Mouse (Mus musculus) forebrain, postnatal 0 days (tissue): Measurements from ENCODE around the gene Frmd4a. TPM values are rescaled to one million over a fixed set of nuclear protein-coding genes. Genes with fewer than 3 reads are reported as not detected.

Experiments used
- ATAC-seq: fragments of 200-750 bp; cut with Nextera tagmentation; 2 replicates; pipeline ENCODE4 v1.8.0; 2017; ENCODE audit warnings: mild to moderate bottlenecking, moderate library complexity
- DNase-seq: peaks from one replicate; pipeline ENCODE4 v3.0.0-alpha.2; 2015
- H3K27ac ChIP-seq: fragments of 300-500 bp; sonication (generic); 2 replicates; pipeline ENCODE4 v1.5.1; 2014; ENCODE audit warnings: low read depth, mild to moderate bottlenecking, antibody characterized with exemption, low read length, moderate library complexity, mixed read lengths
- H3K27me3 ChIP-seq: fragments of 300-500 bp; sonication (generic); 2 replicates; pipeline ENCODE4 v1.6.1; 2014; ENCODE audit warnings: mild to moderate bottlenecking, low read length, mixed read lengths; ENCODE audit not compliant: insufficient read depth
- H3K36me3 ChIP-seq: fragments of 300-500 bp; sonication (generic); 2 replicates; pipeline ENCODE4 v1.6.1; 2014; ENCODE audit warnings: mild to moderate bottlenecking, moderate library complexity; ENCODE audit not compliant: insufficient read depth
- H3K4me1 ChIP-seq: fragments of 300-500 bp; sonication (generic); 2 replicates; pipeline ENCODE4 v1.6.1; 2014; ENCODE audit warnings: antibody characterized with exemption; ENCODE audit not compliant: insufficient read depth
- H3K4me2 ChIP-seq: fragments of 300-500 bp; sonication (generic); 2 replicates; pipeline ENCODE4 v1.6.1; 2014; ENCODE audit warnings: low read depth, mild to moderate bottlenecking, moderate library complexity
- H3K4me3 ChIP-seq: fragments of 300-500 bp; sonication (generic); 2 replicates; pipeline ENCODE4 v1.5.1; 2014; ENCODE audit warnings: low read depth, low read length, mixed read lengths
- H3K9ac ChIP-seq: fragments of 300-500 bp; sonication (generic); 2 replicates; pipeline ENCODE4 v1.6.1; 2014; ENCODE audit warnings: mild to moderate bottlenecking
- H3K9me3 ChIP-seq: fragments of 300-500 bp; sonication (generic); 2 replicates; pipeline ENCODE4 v1.6.1; 2016; ENCODE audit warnings: low read length
- CTCF ChIP-seq: sonication (generic); IDR thresholded peaks from 2 replicates; pipeline ENCODE4 v1.5.1; 2016; ENCODE audit warnings: antibody characterized with exemption, control low read depth, low read depth
- WGBS: fragments of 180-500 bp; shearing (Covaris S2); extraction: QIAGEN DNeasy Blood & Tissue Kit; methylation state at CpG from one replicate; pipeline ENCODE4 v1.1.7; 2014; 5-methylcytosine and 5-hydroxymethylcytosine counted together
- polyA plus RNA-seq: library from polyadenylated mRNA; unstranded; fragments of >200 nt; fragmentation: Nextera tagmentation; extraction: Ambion mirVana; gene quantifications from 2 replicates; pipeline ENCODE4 v1.2.1, GENCODE M21; 2015
- total RNA-seq: library from RNA; depleted of rRNA; stranded (reverse); fragments of >200 nt; gene quantifications from 2 replicates; pipeline ENCODE4 v1.2.3, GENCODE M21; 2014

The Frmd4a gene
- total and polyA plus RNA-seq, 2 experiments from 2014 or later: 43.8 to 74.5 TPM

- Histone ChIP-seq H3K4me2 (no peak overlapping the region), H3K36me3 (0 out of 2 replicates have a peak, but pooled peaks cover 4% of the 10 kb centered on the region), H3K9me3 (no peaks in the 10 kb centered on the region), H3K9ac (no peak overlapping the region), H3K4me1 (0 out of 2 replicates have a peak, but pooled peaks cover 5% of the 10 kb centered on the region), H3K4me3 (no peak overlapping the region), H3K27me3 (no peaks in the 10 kb centered on the region), H3K27ac (0 out of 2 replicates have a peak overlapping the region, but pooled peaks have one; percentile 9)
- DNase-seq (no peak), ATAC-seq (peak; percentile 8; the same call in 1 of the 2 replicates)
- WGBS: 43% methylated on average over 7 of the region's 7 CpGs
- TF ChIP-seq CTCF: no peak
Observed at GRCm38 (mm10) chr2:4428407-4428855, 410.9 kb downstream of the Frmd4a start.

DNA sequence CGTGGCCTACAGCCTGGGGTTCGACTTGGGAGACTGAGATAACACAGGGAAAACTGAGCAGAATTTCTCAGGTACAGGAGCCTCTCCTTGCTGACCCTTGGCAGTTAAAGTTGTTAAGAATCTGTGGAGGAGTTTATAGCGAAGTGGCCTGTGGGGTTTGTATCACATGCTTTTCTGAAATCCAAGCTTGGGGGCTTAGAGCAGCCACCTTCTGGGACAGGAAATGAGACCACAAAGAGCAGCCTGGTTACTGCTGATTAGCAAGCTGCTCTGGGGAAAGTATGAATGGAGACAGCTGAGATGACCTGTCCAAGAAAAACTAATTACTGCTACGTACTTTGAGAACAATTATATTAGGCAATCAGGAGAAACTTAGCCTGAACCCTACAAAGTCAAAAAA is 415.6 kb downstream of the Frmd4a start:
- ATAC-seq (no peak), DNase-seq (no peak)
- Histone ChIP-seq H3K4me1 (peaks cover 17% of the 10 kb centered on the region), H3K4me2 (no peak overlapping the region), H3K9me3 (no peaks in the 10 kb centered on the region), H3K36me3 (0 out of 2 replicates have a peak, but pooled peaks cover 8% of the 10 kb centered on the region), H3K4me3 (no peak overlapping the region), H3K27ac (no peak overlapping the region), H3K27me3 (no peaks in the 10 kb centered on the region), H3K9ac (no peak overlapping the region)
- no peak for TF ChIP-seq CTCF
- 35% methylated on average over 4 of the region's 4 CpGs for WGBS

GRCm38 (mm10) chr2:4435051-4435450 is 417.5 kb downstream of the Frmd4a start:
- ATAC-seq: no peak

DNA sequence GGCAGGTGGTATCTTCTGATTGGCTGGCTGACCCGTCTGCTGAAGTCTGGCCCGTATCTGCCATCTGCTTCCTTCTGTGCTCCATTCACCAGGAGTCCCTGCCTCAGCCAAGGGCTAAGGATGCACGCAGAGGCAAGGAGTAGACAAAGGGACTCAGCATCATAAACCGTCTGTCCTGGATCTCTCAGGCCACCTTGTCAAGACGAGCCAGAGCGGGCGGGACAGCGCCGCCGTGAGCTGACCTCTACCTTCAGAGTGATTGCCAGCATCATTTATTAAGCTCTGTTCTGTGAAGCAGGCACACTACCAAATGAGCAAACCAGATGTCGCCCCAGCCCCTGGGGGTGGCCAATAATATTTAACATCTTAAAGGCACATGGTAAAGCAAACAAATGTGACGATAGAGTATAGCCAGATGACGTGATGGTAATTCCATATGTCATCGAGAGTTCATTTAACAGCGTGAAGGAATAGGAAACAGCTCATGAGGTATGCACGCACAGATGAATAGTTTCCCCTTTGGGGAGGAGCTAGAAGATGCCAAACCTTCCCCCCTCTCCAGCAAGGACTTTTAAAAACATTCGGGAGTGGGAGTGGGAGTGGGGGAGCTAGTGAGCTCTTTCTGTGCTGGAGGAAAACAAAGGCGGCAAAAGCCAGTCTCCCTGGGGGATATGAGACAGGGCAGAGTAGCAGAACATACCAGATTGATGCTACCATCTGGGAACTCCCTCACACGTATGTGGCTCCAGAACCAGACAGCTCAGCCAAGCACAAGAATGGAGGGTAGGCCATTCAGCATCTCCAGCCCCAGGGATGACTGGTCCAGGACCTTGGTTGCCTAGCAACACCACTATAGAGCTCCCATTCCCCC is 419.1 kb downstream of the Frmd4a start:
- H3K9ac ChIP-seq: no peak overlapping the region
- no peaks in the 10 kb centered on the region for H3K27me3 ChIP-seq
- TF ChIP-seq CTCF: no peak
- no peaks in the 10 kb centered on the region for H3K9me3 ChIP-seq
- peak; percentile 87 for ATAC-seq
- H3K27ac ChIP-seq: peak overlapping the region; percentile 84
- 0 out of 2 replicates have a peak, but pooled peaks cover 7% of the 10 kb centered on the region for H3K36me3 ChIP-seq
- H3K4me3 ChIP-seq: no peak overlapping the region
- DNase-seq: peak; percentile 77
- no peak overlapping the region for H3K4me2 ChIP-seq
- 37% methylated on average over 19 of the region's 19 CpGs for WGBS
- peaks cover 16% of the 10 kb centered on the region for H3K4me1 ChIP-seq

More at GRCm38 (mm10) chr2:4435051-4435450, 417.5 kb downstream of the Frmd4a start:
- no peak overlapping the region for H3K4me2 ChIP-seq
- H3K36me3 ChIP-seq: 0 out of 2 replicates have a peak, but pooled peaks cover 8% of the 10 kb centered on the region
- H3K9me3 ChIP-seq: no peaks in the 10 kb centered on the region
- no peak for TF ChIP-seq CTCF
- no peaks in the 10 kb centered on the region for H3K27me3 ChIP-seq
- H3K4me1 ChIP-seq: peaks cover 15% of the 10 kb centered on the region
- WGBS: 59% methylated on average over 8 of the region's 8 CpGs
- no peak overlapping the region for H3K4me3 ChIP-seq
- H3K9ac ChIP-seq: no peak overlapping the region
- no peak for DNase-seq
- no peak overlapping the region for H3K27ac ChIP-seq

DNA sequence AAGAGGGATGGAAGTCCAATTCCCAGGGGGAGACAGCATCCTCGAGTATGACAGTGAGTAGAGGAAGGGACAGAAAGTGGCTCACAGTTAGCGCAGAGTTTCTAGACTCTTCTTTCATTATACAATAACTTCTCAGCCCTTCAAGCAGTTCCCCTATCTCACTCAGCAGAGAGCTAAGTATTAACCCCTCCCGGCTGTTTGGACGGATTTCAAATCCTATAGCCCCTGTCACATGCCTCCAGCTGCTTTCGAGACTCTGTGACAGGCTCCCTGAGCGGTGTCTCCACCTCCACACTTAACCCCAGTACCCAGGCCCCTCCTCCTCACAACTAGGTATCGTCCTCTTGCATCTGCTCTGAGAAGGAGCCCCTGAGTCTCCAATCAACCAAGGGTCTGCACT is 421.2 kb downstream of the Frmd4a start:
- 51% methylated on average over 7 of the region's 7 CpGs for WGBS
- H3K9ac ChIP-seq: no peak overlapping the region
- no peak overlapping the region for H3K27ac ChIP-seq
- no peak for TF ChIP-seq CTCF
- H3K4me1 ChIP-seq: peaks cover 16% of the 10 kb centered on the region
- ATAC-seq (no peak), DNase-seq (no peak)
- no peak overlapping the region for H3K4me2 ChIP-seq
- 0 out of 2 replicates have a peak, but pooled peaks cover 4% of the 10 kb centered on the region for H3K36me3 ChIP-seq
- H3K27me3 ChIP-seq: no peaks in the 10 kb centered on the region
- H3K9me3 ChIP-seq: no peaks in the 10 kb centered on the region
- no peak overlapping the region for H3K4me3 ChIP-seq

- TF ChIP-seq CTCF: no peak
- DNase-seq (no peak), ATAC-seq (no peak)
- no peak overlapping the region for H3K4me3 ChIP-seq
- H3K4me2 ChIP-seq: no peak overlapping the region
- H3K4me1 ChIP-seq: peaks cover 16% of the 10 kb centered on the region
- 67% methylated on average over 4 of the region's 4 CpGs for WGBS
- 0 out of 2 replicates have a peak, but pooled peaks cover 4% of the 10 kb centered on the region for H3K36me3 ChIP-seq
- no peak overlapping the region for H3K9ac ChIP-seq
- no peaks in the 10 kb centered on the region for H3K27me3 ChIP-seq
- no peak overlapping the region for H3K27ac ChIP-seq
- H3K9me3 ChIP-seq: no peaks in the 10 kb centered on the region
Observed at GRCm38 (mm10) chr2:4439909-4440308, 422.4 kb downstream of the Frmd4a start.

GRCm38 (mm10) chr2:4441840-4442239 is 424.3 kb downstream of the Frmd4a start:
- no peak for TF ChIP-seq CTCF
- H3K4me3 ChIP-seq: no peak overlapping the region
- no peak overlapping the region for H3K4me2 ChIP-seq
- no peaks in the 10 kb centered on the region for H3K27me3 ChIP-seq
- no peak overlapping the region for H3K27ac ChIP-seq
- H3K9me3 ChIP-seq: no peaks in the 10 kb centered on the region
- H3K4me1 ChIP-seq: peaks cover 5% of the 10 kb centered on the region
- DNase-seq (no peak), ATAC-seq (no peak)
- WGBS: 88% methylated on average over 4 of the region's 4 CpGs
- H3K36me3 ChIP-seq: no peaks in the 10 kb centered on the region
- H3K9ac ChIP-seq: no peak overlapping the region
